Mouse (Mus musculus) heart, adult 2 months (tissue): ENCODE results near the gene Sinhcaf.

Source experiments
- CTCF ChIP-seq: fragments of 200-600 bp; IDR thresholded peaks from 2 replicates; pipeline ENCODE4 v1.8.1; 2022; ENCODE audit warnings: antibody characterized with exemption, mild to moderate bottlenecking, moderate library complexity
- EP300 ChIP-seq: fragments of 200-500 bp; IDR thresholded peaks from 2 replicates; pipeline ENCODE4 v1.6.1; 2011; ENCODE audit warnings: low read depth, low read length, control low read depth; ENCODE audit not compliant: insufficient read depth
- POLR2A ChIP-seq: fragments of 200-500 bp; IDR thresholded peaks from 2 replicates; pipeline ENCODE4 v1.6.1; 2011; ENCODE audit warnings: mild to moderate bottlenecking, low read depth, low read length, control low read depth; ENCODE audit not compliant: insufficient read depth

DNA sequence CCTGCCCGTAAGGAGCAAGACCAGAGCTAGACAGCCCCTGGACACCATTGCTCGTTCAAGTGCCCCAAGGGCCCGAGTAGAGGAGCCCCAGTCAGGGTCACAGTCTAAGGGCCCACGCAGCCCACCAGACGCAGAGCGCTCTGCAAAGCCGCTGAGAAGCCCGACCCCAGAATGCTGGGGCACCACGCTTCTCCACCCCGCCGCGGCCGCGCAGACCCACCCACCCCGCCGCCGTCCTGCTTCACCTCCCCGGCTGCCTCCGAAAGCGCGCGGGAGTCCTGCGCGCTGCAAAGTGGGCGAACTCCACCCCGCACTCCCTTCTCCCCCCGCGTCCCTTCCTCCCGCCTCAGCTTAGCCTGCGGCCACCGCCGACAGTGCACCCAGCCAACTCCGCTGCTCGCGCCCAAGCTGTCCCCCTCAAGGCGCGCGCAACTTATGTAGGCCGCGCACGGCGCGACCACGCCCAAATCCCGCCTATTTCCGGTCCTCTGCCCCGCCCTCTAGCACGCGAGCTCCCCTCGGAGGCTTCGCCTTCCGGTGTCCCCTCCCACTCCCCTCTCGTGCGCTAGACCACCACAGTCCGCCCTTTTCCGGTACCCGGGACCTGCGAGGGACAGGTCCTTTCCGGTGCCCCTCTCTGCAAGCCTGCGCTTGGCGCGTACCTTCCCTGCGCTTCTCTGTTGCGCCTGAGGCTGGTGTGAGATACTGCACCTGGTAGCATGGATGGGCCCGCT, 50.3 kb downstream of the Sinhcaf start, which contains the start of gene Caprin2:
- TF ChIP-seq CTCF, result peak; percentile 43
- TF ChIP-seq POLR2A, result peak; percentile 84
- TF ChIP-seq EP300, result 0 out of 2 replicates have a peak, but pooled peaks have one; percentile 13
